Mouse (Mus musculus) limb, embryonic 11.5 days (tissue): ENCODE measurements around the gene A930033H14Rik. TPM values are rescaled to one million over a fixed set of nuclear protein-coding genes. Genes with fewer than 3 reads are reported as not detected.
A peak's percentile ranks its signal among the peaks of the same experiment; 100 is the strongest.

Experiments
- ATAC-seq: fragments of 200-750 bp; cut with Nextera tagmentation; 2 replicates; pipeline ENCODE4 v1.8.0; 2017; ENCODE audit warnings: low read depth; ENCODE audit not compliant: insufficient number of reproducible peaks, low FRiP score, low TSS enrichment
- DNase-seq: peaks from one replicate; pipeline ENCODE4 v3.0.0-alpha.2; 2015; ENCODE audit warnings: low spot score
- H3K27ac ChIP-seq: fragments of 300-500 bp; sonication (generic); replicated peaks from 2 replicates; pipeline ENCODE4 v1.5.1; 2014; ENCODE audit warnings: low read depth, mild to moderate bottlenecking, low read length
- H3K27me3 ChIP-seq: fragments of 300-500 bp; sonication (generic); 2 replicates; pipeline ENCODE4 v1.6.1; 2014; ENCODE audit warnings: mild to moderate bottlenecking, low read length, mixed read lengths; ENCODE audit not compliant: control insufficient read depth, insufficient read depth
- H3K36me3 ChIP-seq: fragments of 300-500 bp; sonication (generic); 2 replicates; pipeline ENCODE4 v1.6.1; 2014; ENCODE audit warnings: mild to moderate bottlenecking, low read length, moderate library complexity, mixed read lengths; ENCODE audit not compliant: control insufficient read depth, insufficient read depth
- H3K4me1 ChIP-seq: fragments of 300-500 bp; sonication (generic); 2 replicates; pipeline ENCODE4 v1.6.1; 2014; ENCODE audit warnings: low read length, mixed read lengths; ENCODE audit not compliant: control insufficient read depth, insufficient read depth
- H3K4me2 ChIP-seq: fragments of 300-500 bp; sonication (generic); 2 replicates; pipeline ENCODE4 v1.6.1; 2014; ENCODE audit warnings: low read depth, mild to moderate bottlenecking, moderate library complexity; ENCODE audit not compliant: severe bottlenecking
- H3K4me3 ChIP-seq: fragments of 300-500 bp; sonication (generic); 2 replicates; pipeline ENCODE4 v1.5.1; 2014; ENCODE audit warnings: low read depth, low read length
- H3K9ac ChIP-seq: fragments of 300-500 bp; sonication (generic); 2 replicates; pipeline ENCODE4 v1.6.1; 2014; ENCODE audit warnings: mild to moderate bottlenecking, low read length
- H3K9me3 ChIP-seq: fragments of 300-500 bp; sonication (generic); 2 replicates; pipeline ENCODE4 v1.6.1; 2016; ENCODE audit warnings: low read length; ENCODE audit not compliant: control insufficient read depth
- WGBS: fragments of 180-500 bp; shearing (Covaris S2); extraction: QIAGEN DNeasy Blood & Tissue Kit; methylation state at CpG from one replicate; pipeline ENCODE4 v1.1.7; 2014; 5-methylcytosine and 5-hydroxymethylcytosine counted together
- polyA plus RNA-seq: library from polyadenylated mRNA; unstranded; fragments of >200 nt; fragmentation: Nextera tagmentation; extraction: Ambion mirVana; gene quantifications from 2 replicates; pipeline ENCODE4 v1.2.1, GENCODE M21; 2014

The A930033H14Rik gene
- polyA plus RNA-seq, 1 experiment from 2014 or later = 2.3 TPM

GRCm38 (mm10) chr10:69184903-69185302 is 28.0 kb downstream of the A930033H14Rik start:
- H3K27ac ChIP-seq = no peak overlapping the region

GRCm38 (mm10) chr10:69180997-69181396 is 31.9 kb downstream of the A930033H14Rik start:
- no peaks in the 10 kb centered on the region for H3K27me3 ChIP-seq
- no peak overlapping the region for H3K9ac ChIP-seq
- H3K27ac ChIP-seq = no peak overlapping the region
- H3K36me3 ChIP-seq = no peaks in the 10 kb centered on the region
- no peak overlapping the region for H3K4me3 ChIP-seq
- DNase-seq (no peak), ATAC-seq (no peak)
- no peaks in the 10 kb centered on the region for H3K4me1 ChIP-seq
- WGBS = 75% methylated on average over 3 of the region's 3 CpGs
- no peaks in the 10 kb centered on the region; the same call in 1 of the 2 replicates for H3K9me3 ChIP-seq
- H3K4me2 ChIP-seq = no peak overlapping the region

More at GRCm38 (mm10) chr10:69184903-69185302, 28.0 kb downstream of the A930033H14Rik start:
- H3K4me1 ChIP-seq = no peaks in the 10 kb centered on the region
- H3K9me3 ChIP-seq = no peaks in the 10 kb centered on the region
- DNase-seq = no peak
- H3K4me2 ChIP-seq = no peak overlapping the region
- 92% methylated on average over 4 of the region's 4 CpGs for WGBS
- H3K9ac ChIP-seq = no peak overlapping the region
- ATAC-seq = no peak
- no peaks in the 10 kb centered on the region for H3K36me3 ChIP-seq
- no peaks in the 10 kb centered on the region for H3K27me3 ChIP-seq
- no peak overlapping the region for H3K4me3 ChIP-seq

- DNase-seq = no peak
- H3K36me3 ChIP-seq = no peaks in the 10 kb centered on the region
- no peak overlapping the region for H3K9ac ChIP-seq
- no peak overlapping the region for H3K4me3 ChIP-seq
- H3K9me3 ChIP-seq = no peaks in the 10 kb centered on the region; the same call in 1 of the 2 replicates
- H3K27ac ChIP-seq = no peak overlapping the region
- ATAC-seq = no peak
- WGBS = 100% methylated on average over 1 of the region's 1 CpGs
- H3K27me3 ChIP-seq = no peaks in the 10 kb centered on the region
- no peak overlapping the region for H3K4me2 ChIP-seq
- no peaks in the 10 kb centered on the region for H3K4me1 ChIP-seq
These were observed 33.6 kb downstream of the A930033H14Rik start for GRCm38 (mm10) chr10:69179341-69179740.

DNA sequence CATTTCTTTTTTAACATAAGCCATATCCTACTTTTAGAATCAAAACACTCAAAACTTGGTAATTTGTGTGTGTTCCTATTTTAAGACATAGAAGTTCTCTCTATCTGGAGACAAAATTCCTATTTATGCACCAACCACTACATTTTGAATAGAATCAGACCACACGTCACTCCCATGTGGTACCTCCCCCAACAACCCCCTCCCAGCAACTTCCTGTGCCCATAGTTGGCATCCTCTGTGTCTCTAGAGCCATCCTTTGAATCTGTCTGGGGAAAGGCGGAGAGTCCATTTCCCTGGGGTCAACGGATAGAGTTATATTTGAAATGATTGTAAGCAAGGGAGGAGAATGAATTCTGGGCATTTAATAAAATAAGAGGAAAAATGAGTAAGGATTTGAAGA is 36.8 kb downstream of the A930033H14Rik start:
- no peaks in the 10 kb centered on the region for H3K36me3 ChIP-seq
- no peak overlapping the region for H3K9ac ChIP-seq
- H3K27ac ChIP-seq = no peak overlapping the region
- WGBS = 81% methylated on average over 3 of the region's 3 CpGs
- no peaks in the 10 kb centered on the region for H3K4me1 ChIP-seq
- no peaks in the 10 kb centered on the region; the same call in 1 of the 2 replicates for H3K9me3 ChIP-seq
- H3K27me3 ChIP-seq = no peaks in the 10 kb centered on the region
- DNase-seq (no peak), ATAC-seq (no peak)
- no peak overlapping the region for H3K4me3 ChIP-seq
- no peak overlapping the region for H3K4me2 ChIP-seq

GRCm38 (mm10) chr10:69172412-69172811 is 40.5 kb downstream of the A930033H14Rik start:
- H3K4me2 ChIP-seq = no peak overlapping the region
- no peaks in the 10 kb centered on the region for H3K9me3 ChIP-seq
- WGBS = 92% methylated on average over 3 of the region's 3 CpGs
- H3K4me3 ChIP-seq = no peak overlapping the region
- ATAC-seq (no peak), DNase-seq (no peak)
- H3K27ac ChIP-seq = no peak overlapping the region
- no peaks in the 10 kb centered on the region for H3K4me1 ChIP-seq
- no peaks in the 10 kb centered on the region for H3K27me3 ChIP-seq
- H3K9ac ChIP-seq = no peak overlapping the region
- H3K36me3 ChIP-seq = no peaks in the 10 kb centered on the region

DNA sequence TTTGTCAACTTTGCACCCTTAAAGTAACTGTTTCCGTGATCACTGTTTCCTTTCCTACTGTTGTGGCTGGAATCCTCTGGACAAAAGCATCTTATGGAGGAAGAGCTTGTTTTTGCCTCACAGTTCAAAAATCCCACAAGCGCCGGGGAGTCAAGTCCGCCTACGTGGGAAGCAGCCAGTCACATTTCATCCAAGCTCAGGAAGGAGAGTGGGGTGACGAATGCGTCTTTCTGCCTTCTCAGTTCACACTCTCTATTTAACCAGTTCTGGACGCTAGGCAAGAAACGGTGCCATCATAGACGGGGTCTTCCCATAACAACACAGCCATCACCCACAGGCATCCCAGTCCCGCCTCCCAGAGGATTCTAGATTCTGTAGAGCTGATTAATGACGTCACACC is 46.4 kb downstream of the A930033H14Rik start:
- H3K9me3 ChIP-seq = no peaks in the 10 kb centered on the region
- H3K27ac ChIP-seq = no peak overlapping the region
- WGBS = 88% methylated on average over 12 of the region's 12 CpGs
- DNase-seq (no peak), ATAC-seq (no peak)
- no peaks in the 10 kb centered on the region for H3K36me3 ChIP-seq
- no peak overlapping the region for H3K4me2 ChIP-seq
- H3K9ac ChIP-seq = no peak overlapping the region
- H3K4me3 ChIP-seq = no peak overlapping the region
- H3K27me3 ChIP-seq = no peaks in the 10 kb centered on the region
- no peaks in the 10 kb centered on the region for H3K4me1 ChIP-seq

DNA sequence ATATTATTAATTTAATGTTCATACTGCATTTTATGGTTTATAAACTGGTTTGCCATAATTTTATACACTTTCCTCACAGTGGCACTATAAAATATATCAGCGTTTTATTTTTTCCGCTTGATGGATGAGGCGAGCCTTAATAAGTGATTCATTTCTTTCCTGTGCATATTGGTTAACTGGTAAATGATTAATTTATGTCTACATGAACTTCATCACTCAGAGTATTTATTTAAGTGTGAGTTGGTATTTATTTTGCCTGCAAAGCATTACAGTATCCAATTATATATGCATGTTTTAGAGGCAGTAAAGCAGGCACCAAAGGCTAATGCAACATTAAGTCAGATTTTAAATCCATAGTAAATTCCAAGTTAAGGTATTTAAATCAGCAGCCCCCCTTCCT is 47.1 kb downstream of the A930033H14Rik start:
- H3K4me3 ChIP-seq = no peak overlapping the region
- H3K4me1 ChIP-seq = no peaks in the 10 kb centered on the region
- H3K4me2 ChIP-seq = no peak overlapping the region
- no peaks in the 10 kb centered on the region for H3K27me3 ChIP-seq
- ATAC-seq = no peak
- H3K27ac ChIP-seq = no peak overlapping the region
- no peak for DNase-seq
- no peaks in the 10 kb centered on the region for H3K9me3 ChIP-seq
- WGBS = 88% methylated on average over 3 of the region's 3 CpGs
- H3K36me3 ChIP-seq = no peaks in the 10 kb centered on the region
- no peak overlapping the region for H3K9ac ChIP-seq

GRCm38 (mm10) chr10:69165125-69165524 is 47.8 kb downstream of the A930033H14Rik start:
- peak; percentile 45 for DNase-seq
- Histone ChIP-seq H3K9ac (no peak overlapping the region), H3K4me1 (no peaks in the 10 kb centered on the region), H3K36me3 (no peaks in the 10 kb centered on the region), H3K27ac (no peak overlapping the region), H3K9me3 (no peaks in the 10 kb centered on the region), H3K4me2 (no peak overlapping the region), H3K27me3 (no peaks in the 10 kb centered on the region), H3K4me3 (no peak overlapping the region)
- ATAC-seq = no peak
- 55% methylated on average over 7 of the region's 7 CpGs for WGBS

GRCm38 (mm10) chr10:69163216-69163615 is 49.7 kb downstream of the A930033H14Rik start:
- Histone ChIP-seq H3K9me3 (no peaks in the 10 kb centered on the region), H3K4me2 (no peak overlapping the region), H3K36me3 (no peaks in the 10 kb centered on the region), H3K4me3 (no peak overlapping the region), H3K9ac (no peak overlapping the region), H3K4me1 (no peaks in the 10 kb centered on the region), H3K27me3 (no peaks in the 10 kb centered on the region), H3K27ac (no peak overlapping the region)
- ATAC-seq (no peak), DNase-seq (no peak)
- 92% methylated on average over 5 of the region's 5 CpGs for WGBS
